Mouse (Mus musculus) intestine, embryonic 16.5 days (tissue): ENCODE results near the gene Ddx10. TPM values are rescaled to one million over a fixed set of nuclear protein-coding genes. Genes with fewer than 3 reads are reported as not detected.
"Not testable (repeated sequence)": the region's sequence is repeated elsewhere in the genome, so short reads cannot be mapped to it uniquely, and the experiment has no call there.

Experiments used
- ATAC-seq: fragments of 200-750 bp; cut with Nextera tagmentation; 2 replicates; pipeline ENCODE4 v1.8.0; 2017; ENCODE audit warnings: moderate TSS enrichment, moderate library complexity
- H3K27ac ChIP-seq: fragments of 300-500 bp; sonication (generic); 2 replicates; pipeline ENCODE4 v1.5.1; 2014; ENCODE audit warnings: mild to moderate bottlenecking, low read length
- H3K27me3 ChIP-seq: fragments of 300-500 bp; sonication (generic); replicated peaks from 2 replicates; pipeline ENCODE4 v1.6.1; 2014; ENCODE audit warnings: low read length, control low read depth, mixed read lengths; ENCODE audit not compliant: control insufficient read depth, insufficient read depth
- H3K36me3 ChIP-seq: fragments of 300-500 bp; sonication (generic); 2 replicates; pipeline ENCODE4 v1.6.1; 2014; ENCODE audit warnings: low read length, control low read depth; ENCODE audit not compliant: control insufficient read depth, insufficient read depth
- H3K4me1 ChIP-seq: fragments of 300-500 bp; sonication (generic); 2 replicates; pipeline ENCODE4 v1.6.1; 2014; ENCODE audit warnings: low read length, control low read depth, mixed read lengths; ENCODE audit not compliant: control insufficient read depth, insufficient read depth
- H3K4me2 ChIP-seq: fragments of 300-500 bp; sonication (generic); 2 replicates; pipeline ENCODE4 v1.6.1; 2014; ENCODE audit warnings: low read depth, low read length, control low read depth
- H3K4me3 ChIP-seq: fragments of 300-500 bp; sonication (generic); 2 replicates; pipeline ENCODE4 v1.5.1; 2014; ENCODE audit warnings: mild to moderate bottlenecking, low read length
- H3K9ac ChIP-seq: fragments of 300-500 bp; sonication (generic); 2 replicates; pipeline ENCODE4 v1.6.1; 2014; ENCODE audit warnings: low read depth, low read length
- H3K9me3 ChIP-seq: fragments of 300-500 bp; sonication (generic); 2 replicates; pipeline ENCODE4 v1.6.1; 2016; ENCODE audit warnings: low read length, control low read depth; ENCODE audit not compliant: control insufficient read depth
- WGBS: fragments of 180-500 bp; shearing (Covaris S2); extraction: QIAGEN DNeasy Blood & Tissue Kit; methylation state at CpG from one replicate; pipeline ENCODE4 v1.1.7; 2014; 5-methylcytosine and 5-hydroxymethylcytosine counted together
- polyA plus RNA-seq: library from polyadenylated mRNA; unstranded; fragments of >200 nt; fragmentation: Nextera tagmentation; extraction: Ambion mirVana; gene quantifications from 2 replicates; pipeline ENCODE4 v1.2.1, GENCODE M21; 2015

The Ddx10 gene
- polyA plus RNA-seq, 1 experiment from 2014 or later: 24.2 TPM

DNA sequence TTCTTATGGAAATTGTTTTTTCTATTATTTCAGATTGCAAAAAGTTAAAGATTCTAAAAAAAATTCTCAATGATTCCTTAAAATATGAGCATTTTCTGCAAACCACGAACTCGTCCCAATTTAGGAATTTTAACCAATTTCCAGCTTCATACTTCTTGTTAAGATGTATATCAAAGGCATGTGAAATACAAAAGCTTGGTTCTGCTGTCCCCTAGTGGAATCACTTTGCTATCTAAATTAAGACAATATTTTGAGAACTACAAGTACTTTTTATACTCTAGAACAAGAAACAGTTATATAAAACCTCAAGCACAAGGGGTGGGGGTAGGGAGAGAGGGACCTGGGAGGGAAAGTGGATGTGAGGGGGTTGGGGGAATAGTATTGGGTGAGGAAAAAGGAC lies 29.7 kb downstream of the Ddx10 start:
- no peak overlapping the region for H3K9ac ChIP-seq
- H3K27ac ChIP-seq: no peak overlapping the region
- 77% methylated on average over 2 of the region's 2 CpGs for WGBS
- no peak overlapping the region for H3K4me2 ChIP-seq
- no peaks in the 10 kb centered on the region for H3K9me3 ChIP-seq
- H3K36me3 ChIP-seq: no peaks in the 10 kb centered on the region; the same call in 1 of the 2 replicates
- no peak overlapping the region for H3K4me3 ChIP-seq
- no peaks in the 10 kb centered on the region for H3K4me1 ChIP-seq
- ATAC-seq: no peak
- no peaks in the 10 kb centered on the region for H3K27me3 ChIP-seq

DNA sequence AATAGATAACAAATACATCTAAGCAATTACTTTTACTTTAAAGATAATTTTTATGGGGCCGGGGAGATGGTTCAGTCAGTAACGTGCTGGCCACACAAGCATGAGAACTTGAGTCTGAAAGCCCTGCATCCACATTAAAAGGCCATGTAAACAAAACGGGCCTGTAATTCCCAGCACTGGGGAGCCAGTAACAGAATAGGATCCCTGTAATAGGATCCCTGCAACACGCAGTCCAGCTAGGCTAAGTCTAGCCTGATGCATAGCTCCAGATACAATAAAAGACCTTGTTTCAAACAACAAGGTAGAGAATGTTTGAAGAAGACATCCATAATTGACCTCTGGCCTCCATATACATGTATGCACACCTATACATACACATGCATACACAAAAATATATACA lies 39.6 kb downstream of the Ddx10 start:
- H3K4me1 ChIP-seq: no peaks in the 10 kb centered on the region
- WGBS: 67% methylated on average over 4 of the region's 4 CpGs
- H3K36me3 ChIP-seq: no peaks in the 10 kb centered on the region
- H3K27me3 ChIP-seq: no peaks in the 10 kb centered on the region
- no peak overlapping the region for H3K27ac ChIP-seq
- ATAC-seq: no peak
- no peaks in the 10 kb centered on the region for H3K9me3 ChIP-seq
- H3K4me3 ChIP-seq: no peak overlapping the region
- H3K9ac ChIP-seq: no peak overlapping the region
- no peak overlapping the region for H3K4me2 ChIP-seq

DNA sequence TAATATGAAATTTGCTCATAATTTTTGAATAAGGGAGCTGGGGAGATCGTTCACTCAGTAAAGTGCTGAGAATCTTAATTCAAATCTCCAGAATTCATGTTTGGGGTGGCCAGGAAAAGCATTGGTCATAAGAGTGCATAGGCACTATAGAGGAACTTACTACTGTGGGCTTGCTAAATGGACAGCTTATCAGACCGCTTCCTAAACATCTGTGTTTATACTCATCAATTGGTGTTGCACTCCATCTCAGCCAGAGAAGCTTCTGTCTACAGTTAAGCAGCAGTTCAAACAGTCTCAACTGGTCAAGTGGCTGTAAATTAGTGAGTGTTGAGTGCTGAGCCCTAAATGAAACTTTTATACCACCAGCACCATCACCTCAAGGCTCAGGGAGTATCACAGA lies 73.3 kb downstream of the Ddx10 start:
- no peak for ATAC-seq
- Histone ChIP-seq H3K9me3 (no peaks in the 10 kb centered on the region), H3K4me2 (no peak overlapping the region), H3K36me3 (no peaks in the 10 kb centered on the region), H3K27ac (no peak overlapping the region), H3K4me1 (no peaks in the 10 kb centered on the region), H3K9ac (no peak overlapping the region), H3K27me3 (no peaks in the 10 kb centered on the region), H3K4me3 (no peak overlapping the region)
- 71% methylated on average over 2 of the region's 2 CpGs for WGBS

DNA sequence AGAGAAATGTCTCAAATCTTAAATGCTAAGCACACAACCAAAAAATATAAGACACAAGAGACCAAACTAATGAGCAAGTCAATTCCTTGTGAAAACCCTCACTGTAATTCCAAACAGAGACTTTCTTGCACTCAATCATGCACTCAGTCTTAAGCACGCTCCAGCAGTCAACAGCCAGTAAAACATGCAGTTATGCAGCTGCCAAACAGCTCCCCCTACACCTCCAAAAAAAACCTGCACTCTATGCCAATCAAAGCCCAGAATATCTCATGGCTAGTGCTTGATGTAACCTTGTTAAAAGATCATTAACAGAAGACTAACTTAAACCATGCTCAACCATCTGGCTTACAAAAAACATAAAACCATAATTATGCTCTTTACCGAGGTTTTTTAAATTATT lies 74.6 kb downstream of the Ddx10 start:
- H3K27ac ChIP-seq: no peak overlapping the region
- H3K4me1 ChIP-seq: no peaks in the 10 kb centered on the region
- H3K9ac ChIP-seq: no peak overlapping the region
- H3K4me2 ChIP-seq: no peak overlapping the region
- no peaks in the 10 kb centered on the region for H3K9me3 ChIP-seq
- ATAC-seq: no peak
- H3K27me3 ChIP-seq: no peaks in the 10 kb centered on the region
- H3K36me3 ChIP-seq: no peaks in the 10 kb centered on the region
- no peak overlapping the region for H3K4me3 ChIP-seq
- 64% methylated on average over 2 of the region's 2 CpGs for WGBS

DNA sequence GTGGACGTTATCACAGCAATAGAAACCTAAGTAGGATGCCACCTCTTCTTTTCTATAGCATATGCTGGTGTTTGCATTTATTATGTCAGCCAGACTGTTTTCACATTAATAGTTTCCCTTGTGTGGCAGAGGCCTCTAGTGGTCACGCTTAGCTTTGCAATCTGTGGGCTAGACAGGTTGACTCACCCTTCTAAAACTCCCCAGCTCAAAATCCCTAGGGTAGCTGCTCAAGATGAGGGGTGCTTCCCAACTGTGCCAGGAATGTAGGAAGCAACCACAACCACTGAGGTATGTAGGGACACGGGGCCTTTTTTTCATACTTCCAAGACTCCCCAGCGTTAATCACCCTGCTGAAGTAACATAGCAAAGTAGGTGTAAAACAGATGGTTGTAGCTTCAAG lies 103.6 kb downstream of the Ddx10 start:
- no peak overlapping the region for H3K4me3 ChIP-seq
- H3K4me2 ChIP-seq: no peak overlapping the region
- no peak for ATAC-seq
- no peaks in the 10 kb centered on the region for H3K4me1 ChIP-seq
- no peaks in the 10 kb centered on the region for H3K27me3 ChIP-seq
- no peaks in the 10 kb centered on the region for H3K36me3 ChIP-seq
- H3K9ac ChIP-seq: no peak overlapping the region
- no peaks in the 10 kb centered on the region for H3K9me3 ChIP-seq
- no peak overlapping the region for H3K27ac ChIP-seq
- 37% methylated on average over 4 of the region's 4 CpGs for WGBS

DNA sequence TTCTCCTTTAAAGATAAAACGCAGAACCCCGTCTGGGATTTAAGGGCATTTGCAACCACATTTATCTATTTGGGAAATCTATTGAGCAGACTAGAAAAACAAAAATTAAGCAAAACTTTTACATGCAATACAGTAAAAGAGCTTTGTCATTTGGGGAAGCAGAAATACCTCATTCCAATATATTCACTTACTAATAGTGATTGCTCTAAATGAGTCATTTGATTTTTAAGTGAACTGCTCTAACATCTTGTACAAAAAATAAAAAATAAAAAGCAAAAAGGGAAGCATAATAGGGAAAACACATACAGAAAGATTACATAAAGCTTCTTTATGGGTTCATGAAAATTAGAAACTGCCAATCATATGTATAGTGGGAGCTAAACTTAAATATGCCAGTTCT lies 104.3 kb downstream of the Ddx10 start:
- no peaks in the 10 kb centered on the region for H3K4me1 ChIP-seq
- 91% methylated on average over 2 of the region's 2 CpGs for WGBS
- no peak overlapping the region for H3K4me2 ChIP-seq
- H3K9me3 ChIP-seq: no peaks in the 10 kb centered on the region
- no peak overlapping the region for H3K27ac ChIP-seq
- ATAC-seq: no peak
- no peaks in the 10 kb centered on the region for H3K36me3 ChIP-seq
- H3K9ac ChIP-seq: no peak overlapping the region
- no peaks in the 10 kb centered on the region for H3K27me3 ChIP-seq
- H3K4me3 ChIP-seq: no peak overlapping the region

DNA sequence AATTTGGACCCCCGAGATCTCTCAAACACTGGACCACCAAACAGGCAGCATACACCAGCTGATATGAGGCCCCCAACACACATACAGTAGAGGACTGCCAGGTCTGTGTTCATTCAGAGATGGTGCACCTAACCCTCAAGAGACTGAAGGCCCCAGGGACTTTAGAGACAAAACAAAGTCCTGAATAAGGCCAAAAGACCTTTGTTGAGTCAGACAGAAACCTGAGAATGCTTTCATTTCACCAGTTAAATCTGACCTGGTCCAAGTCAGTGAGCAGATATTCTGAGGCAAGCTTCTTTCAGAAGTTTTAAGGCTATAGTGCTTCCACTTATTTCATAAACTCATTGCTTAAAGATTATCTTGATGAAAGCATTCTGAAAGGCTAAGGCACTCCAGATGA lies 105.4 kb downstream of the Ddx10 start:
- 88% methylated on average over 1 of the region's 1 CpGs for WGBS

DNA sequence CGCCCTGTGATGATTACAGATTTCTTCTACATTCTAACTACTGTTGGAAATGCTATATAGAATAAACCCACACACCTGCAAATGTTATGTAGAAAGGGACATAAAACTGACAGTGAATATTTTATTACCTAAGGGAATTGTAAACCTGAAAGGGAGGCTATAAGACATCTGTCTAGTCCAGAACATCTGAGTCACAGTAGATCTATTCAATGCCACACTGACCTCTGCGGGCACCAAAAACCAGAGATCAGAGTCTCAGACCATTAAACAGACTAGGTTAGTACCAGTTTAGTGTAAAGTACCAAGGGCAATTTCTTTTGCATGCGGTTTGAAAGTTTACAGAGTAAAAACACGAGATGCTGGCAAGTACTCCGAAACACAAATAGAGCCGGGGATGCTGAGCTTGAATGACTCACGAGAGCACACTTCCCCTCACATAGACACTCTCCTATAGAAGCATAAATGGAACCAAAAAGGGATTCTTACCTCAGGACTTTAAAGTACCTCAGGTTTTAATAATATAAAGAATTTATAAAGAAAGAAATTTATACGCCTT lies 107.2 kb downstream of the Ddx10 start:
- Histone ChIP-seq H3K27me3 (no peaks in the 10 kb centered on the region), H3K9ac (no peak overlapping the region), H3K4me2 (no peak overlapping the region), H3K4me1 (no peaks in the 10 kb centered on the region), H3K27ac (no peak overlapping the region), H3K4me3 (no peak overlapping the region), H3K36me3 (no peaks in the 10 kb centered on the region), H3K9me3 (no peaks in the 10 kb centered on the region)
- 81% methylated on average over 8 of the region's 8 CpGs for WGBS
- no peak for ATAC-seq

More for the DNA sequence above, 105.4 kb downstream of the Ddx10 start:
- H3K4me3 ChIP-seq, H3K4me2 ChIP-seq, H3K4me1 ChIP-seq, H3K27me3 ChIP-seq, H3K27ac ChIP-seq, H3K36me3 ChIP-seq, H3K9ac ChIP-seq, H3K9me3 ChIP-seq, ATAC-seq: not testable (repeated sequence)

DNA sequence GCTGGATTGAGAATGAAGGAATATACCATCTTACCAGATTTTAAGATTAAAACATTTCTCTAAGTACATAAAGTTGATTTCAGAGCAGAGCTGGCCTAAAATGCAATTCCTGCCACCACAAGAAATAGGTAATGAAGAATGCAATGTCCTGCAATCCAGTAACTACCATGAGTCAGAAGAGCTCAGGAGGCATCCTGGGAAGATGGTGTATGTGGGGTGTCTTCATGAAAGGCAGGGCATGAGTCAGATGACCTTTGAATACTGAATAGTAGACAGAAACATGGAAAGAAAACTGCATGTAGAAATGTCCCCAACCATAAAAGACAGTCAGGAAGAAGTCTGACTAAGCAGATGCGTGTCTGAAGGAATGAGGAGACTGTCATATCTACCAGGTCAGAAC lies 115.0 kb downstream of the Ddx10 start:
- Histone ChIP-seq H3K27me3 (no peaks in the 10 kb centered on the region), H3K4me1 (no peaks in the 10 kb centered on the region), H3K4me3 (no peak overlapping the region), H3K4me2 (no peak overlapping the region), H3K36me3 (no peaks in the 10 kb centered on the region), H3K27ac (no peak overlapping the region), H3K9me3 (no peaks in the 10 kb centered on the region), H3K9ac (no peak overlapping the region)
- 88% methylated on average over 1 of the region's 1 CpGs for WGBS
- no peak for ATAC-seq

DNA sequence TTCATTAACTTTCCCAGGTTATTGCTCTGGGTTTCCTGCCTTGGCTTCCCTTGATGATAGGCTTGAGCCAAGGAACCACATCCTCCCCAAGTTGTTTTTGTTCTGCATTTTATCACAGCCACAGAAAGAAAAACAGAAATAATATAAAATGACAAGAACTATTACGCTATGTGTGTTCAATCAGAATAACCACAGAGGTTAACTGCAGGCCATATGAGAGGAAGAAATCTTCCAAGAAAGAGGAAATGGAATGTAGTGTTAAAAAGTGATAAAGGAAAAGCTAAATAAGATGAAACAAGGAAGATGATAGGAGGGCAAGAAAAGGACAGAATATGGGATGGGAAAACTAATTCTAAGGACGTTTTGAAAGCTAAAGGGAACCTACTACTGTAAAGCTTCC lies 117.4 kb downstream of the Ddx10 start:
- Histone ChIP-seq H3K9me3 (no peaks in the 10 kb centered on the region), H3K4me3 (no peak overlapping the region), H3K9ac (no peak overlapping the region), H3K4me1 (no peaks in the 10 kb centered on the region), H3K4me2 (no peak overlapping the region), H3K27me3 (no peaks in the 10 kb centered on the region), H3K27ac (no peak overlapping the region), H3K36me3 (no peaks in the 10 kb centered on the region)
- WGBS: 85% methylated on average over 2 of the region's 2 CpGs
- ATAC-seq: no peak
